Mouse (Mus musculus) ZHBTc4 (cell line): ENCODE measurements at regions not wholly inside any gene's neighbourhood (a gene's known extent, or its start where the extent isn't known, plus 50 kb on each side); places are given as distances from the start of the nearest gene placed in this dataset.

Experiments
- DNase-seq: peaks from one replicate; pipeline ENCODE4 v3.0.0-alpha.2; 2011; ENCODE audit warnings: low read depth, low spot score

GRCm38 (mm10) chr5:39173491-39173890, 296.9 kb upstream of the Clnk start:
- no peak for DNase-seq

DNA sequence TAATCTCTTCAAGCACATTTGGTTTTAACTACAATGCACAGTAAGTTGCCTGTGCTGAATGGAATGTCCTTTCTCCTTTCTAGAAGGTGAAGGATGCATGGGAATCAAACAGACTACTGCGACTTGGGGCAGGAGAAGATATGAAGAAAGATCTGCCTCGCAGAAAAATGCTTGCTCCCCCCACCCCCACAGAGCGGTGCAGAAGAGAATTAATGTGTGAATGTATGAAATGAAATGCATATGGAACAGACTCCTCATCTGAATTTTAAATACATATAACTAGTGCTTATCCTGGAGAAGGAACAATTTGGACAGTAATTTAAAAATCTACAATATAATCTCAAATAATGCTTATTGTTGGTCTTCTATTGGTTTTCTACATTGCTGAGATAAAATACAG, 283.0 kb upstream of the Clnk start:
- no peak for DNase-seq

- DNase-seq: no peak
These were observed 279.2 kb upstream of the Clnk start for GRCm38 (mm10) chr5:39155763-39156162.

GRCm38 (mm10) chr5:39153291-39153794, 276.7 kb upstream of the Clnk start:
- no peak for DNase-seq

DNA sequence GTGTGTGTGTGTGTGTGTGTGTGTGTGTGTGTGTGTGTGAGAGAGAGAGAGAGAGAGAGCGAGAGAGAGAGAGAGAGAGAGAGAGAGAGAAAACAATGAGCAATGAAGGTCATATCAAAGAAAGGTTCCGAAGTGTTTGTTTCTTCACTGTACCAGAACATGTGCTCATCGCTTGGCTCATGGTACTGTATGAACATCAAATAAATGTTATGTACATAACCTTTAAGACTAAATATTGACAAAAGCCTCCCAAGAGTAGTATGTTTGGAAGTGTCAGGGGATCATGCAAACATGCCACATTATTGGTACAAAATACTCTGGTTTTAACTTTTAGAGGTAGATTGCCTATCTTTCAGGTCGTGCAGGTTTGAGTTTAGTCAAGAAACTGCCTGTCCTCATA, 275.3 kb upstream of the Clnk start:
- DNase-seq: no peak

- DNase-seq: no peak
These were observed 274.3 kb upstream of the Clnk start for GRCm38 (mm10) chr5:39150891-39151290.

DNA sequence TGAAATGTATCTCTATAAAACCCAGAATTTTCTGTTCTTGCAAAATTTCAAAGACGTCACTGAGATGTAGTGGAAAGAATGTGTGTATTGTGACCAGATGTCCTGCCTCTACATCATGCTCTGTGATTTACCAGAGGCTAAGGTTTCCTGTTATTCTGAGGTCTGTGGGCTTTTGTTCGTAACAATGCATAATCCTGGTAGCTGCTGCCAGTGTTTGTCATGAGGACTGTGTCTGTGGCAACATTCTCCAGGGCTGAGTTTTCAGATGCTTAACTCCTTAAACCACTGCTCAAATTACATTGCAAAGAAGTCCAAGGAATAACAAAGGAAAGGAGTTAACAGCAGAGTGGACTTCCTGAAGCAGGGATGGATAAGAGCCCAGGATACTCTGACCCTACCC, 269.0 kb upstream of the Clnk start:
- DNase-seq: no peak

DNA sequence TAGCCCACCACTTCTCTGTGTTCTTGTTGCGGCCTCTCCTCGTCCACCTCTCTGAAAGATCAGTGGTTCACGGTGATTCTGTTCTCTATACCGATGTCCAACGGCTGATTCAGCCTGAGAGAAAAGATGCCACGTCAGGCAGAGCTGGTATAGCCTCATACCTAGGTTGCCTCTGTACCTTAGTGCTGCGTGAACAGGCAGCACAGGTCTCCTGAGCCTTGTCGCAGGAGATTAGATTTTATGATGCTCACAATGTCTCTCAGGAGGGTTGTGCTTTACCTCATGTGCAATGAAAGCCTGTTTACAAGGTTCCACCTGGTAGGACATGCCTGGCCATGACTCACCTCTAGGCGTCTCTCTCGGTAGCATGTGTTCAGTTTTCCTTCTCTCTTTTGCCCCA, 267.6 kb upstream of the Clnk start:
- no peak for DNase-seq

DNA sequence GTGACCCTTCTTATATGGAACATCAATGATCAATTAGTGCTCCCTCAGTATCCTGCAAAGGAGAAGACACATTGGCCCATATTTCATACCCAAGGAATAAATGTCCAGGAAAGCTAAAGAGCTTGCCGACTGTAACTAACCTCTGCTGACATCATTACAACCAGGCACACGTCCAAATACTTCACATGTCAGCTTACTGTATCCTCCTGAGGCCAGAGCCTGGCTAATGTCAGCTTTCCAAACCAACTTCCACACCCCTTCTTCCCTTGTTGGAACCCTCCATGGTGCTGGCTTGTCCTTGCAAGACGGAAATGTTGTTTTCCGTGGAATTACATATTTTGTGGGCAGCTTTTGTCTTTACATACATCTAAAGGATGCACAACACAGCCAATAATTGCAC, 267.0 kb upstream of the Clnk start:
- no peak for DNase-seq

DNA sequence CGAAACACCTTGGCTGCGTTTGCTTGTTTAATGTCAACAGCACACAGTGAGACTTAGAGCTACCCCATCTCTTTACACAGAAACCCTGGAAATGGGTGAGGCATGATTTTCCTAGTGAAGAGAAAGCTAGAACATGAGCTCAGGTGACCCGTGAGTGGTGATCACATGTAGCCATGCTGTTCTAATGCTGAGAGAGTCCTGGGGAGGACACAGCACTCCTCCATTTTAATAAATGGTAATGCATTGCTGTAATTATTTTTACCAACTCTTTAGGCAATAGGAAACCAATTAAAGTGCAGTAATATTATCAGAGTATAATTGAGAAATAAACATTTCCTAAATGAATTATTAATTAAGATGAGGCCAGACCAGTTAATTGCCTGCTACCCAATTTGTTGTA, 261.8 kb upstream of the Clnk start:
- DNase-seq: no peak

DNA sequence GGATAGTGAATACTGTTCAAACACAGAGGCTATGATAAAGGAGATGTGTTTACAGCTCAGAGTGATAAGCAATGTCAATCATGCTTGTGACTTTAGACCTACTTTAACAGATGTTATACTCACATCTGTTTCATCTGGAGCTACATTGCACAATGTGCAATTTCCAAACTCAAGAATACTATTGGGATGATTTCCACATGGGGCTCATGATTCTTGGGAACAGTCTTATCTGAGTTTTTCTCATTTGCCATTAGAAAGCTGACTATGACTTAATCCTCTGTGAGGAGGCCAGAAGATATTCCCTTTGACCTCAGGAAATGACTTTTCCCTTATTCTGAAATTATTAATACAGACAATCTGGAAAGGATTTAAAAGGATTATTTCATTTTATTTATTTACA, 252.3 kb upstream of the Clnk start:
- no peak for DNase-seq

DNA sequence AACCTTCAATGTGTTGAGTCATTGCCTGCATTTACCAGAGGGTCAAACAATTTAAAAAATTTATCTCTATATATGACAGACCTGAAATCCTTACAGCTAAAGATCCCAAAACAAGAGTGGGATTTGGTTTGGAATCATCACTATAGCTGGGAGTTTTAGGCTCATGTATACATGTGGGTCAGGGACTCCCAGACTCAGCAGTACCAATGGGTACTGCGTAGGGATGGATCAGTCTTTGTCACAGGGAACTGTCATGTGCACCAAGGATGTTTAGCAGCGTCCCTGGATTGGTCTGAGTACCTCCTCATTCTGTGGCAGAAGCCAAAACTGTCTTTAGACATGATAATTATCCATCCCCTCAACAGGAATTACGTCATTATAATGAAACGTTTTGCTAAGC, 250.2 kb upstream of the Clnk start:
- no peak for DNase-seq

DNA sequence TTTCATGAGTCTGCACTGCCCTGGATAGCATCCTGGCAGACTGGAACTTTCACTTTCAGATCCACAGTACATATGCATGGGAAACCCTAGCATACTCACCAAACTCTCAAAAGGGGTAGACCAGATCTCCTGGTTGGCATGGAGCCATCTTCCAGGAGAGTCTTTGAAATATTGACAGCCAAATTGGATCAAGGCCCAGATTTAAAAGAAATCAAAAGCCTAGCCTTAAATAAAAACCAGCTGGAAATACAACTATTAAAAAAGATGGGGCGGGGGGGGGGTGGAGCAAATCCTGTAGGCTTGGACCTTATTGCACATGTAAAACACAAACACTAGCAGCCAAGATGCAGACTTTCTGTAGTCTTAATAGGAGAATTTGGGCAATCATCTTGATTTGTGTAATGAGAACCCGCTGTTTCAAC, 249.7 kb upstream of the Clnk start:
- DNase-seq: no peak

GRCm38 (mm10) chr5:39110336-39110735, 233.7 kb upstream of the Clnk start:
- no peak for DNase-seq

DNA sequence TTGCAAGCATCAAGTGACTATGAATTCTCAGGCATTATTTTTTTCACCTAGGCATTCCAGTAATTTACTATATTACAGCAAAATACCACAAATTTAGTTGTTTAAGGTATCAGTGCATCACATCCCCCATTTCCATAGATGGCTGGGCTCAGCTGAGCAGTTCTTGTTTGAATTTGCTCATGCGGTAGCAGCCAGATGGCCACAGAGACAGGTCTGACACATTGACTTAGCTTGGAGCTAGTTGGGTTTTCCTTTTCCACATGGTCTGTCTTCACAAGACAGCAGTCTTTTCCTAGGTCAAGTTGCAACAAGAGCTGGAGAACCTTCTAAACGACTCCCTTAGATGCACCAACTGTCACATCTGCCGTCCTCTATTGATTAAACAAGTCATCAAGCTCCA, 232.9 kb upstream of the Clnk start:
- no peak for DNase-seq

- no peak for DNase-seq
These were observed 222.5 kb upstream of the Clnk start for GRCm38 (mm10) chr5:39099113-39099512.

- DNase-seq: no peak
These were observed 218.3 kb upstream of the Clnk start for GRCm38 (mm10) chr5:39094875-39095274.

- peak; percentile 9 for DNase-seq
These were observed 200.1 kb upstream of the Clnk start for GRCm38 (mm10) chr5:39076555-39077178.

- no peak for DNase-seq
These were observed 193.1 kb upstream of the Clnk start for GRCm38 (mm10) chr5:39069683-39070082.

DNA sequence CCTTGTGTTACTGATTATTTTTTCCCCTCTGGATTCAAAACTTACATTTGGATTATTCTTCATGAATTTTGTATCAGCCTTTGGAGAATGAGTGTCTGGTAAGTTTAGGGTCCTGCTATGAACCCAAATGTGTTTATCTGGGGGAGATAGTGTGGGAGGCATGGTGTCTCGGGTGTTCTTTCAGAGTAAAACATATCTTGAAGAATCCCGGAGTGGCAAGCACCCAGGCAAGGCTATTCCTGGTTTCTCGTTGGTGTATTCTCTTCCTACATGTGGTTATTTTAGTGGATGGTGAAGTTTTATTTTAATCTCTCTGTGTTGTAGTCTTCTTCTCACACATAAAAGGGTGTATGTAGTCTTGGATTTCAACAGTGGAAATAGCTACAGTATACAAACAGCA, 186.4 kb upstream of the Clnk start:
- DNase-seq: no peak

- DNase-seq: no peak
These were observed 176.1 kb upstream of the Clnk start for GRCm38 (mm10) chr5:39052490-39053250.

GRCm38 (mm10) chr5:39050512-39050911, 173.9 kb upstream of the Clnk start:
- DNase-seq: no peak

- DNase-seq: no peak
These were observed 172.5 kb upstream of the Clnk start for GRCm38 (mm10) chr5:39049141-39049540.
